Mouse (Mus musculus) heart, embryonic 11.5 days (tissue): ENCODE measurements around the gene Fam32a. TPM values are rescaled to one million over a fixed set of nuclear protein-coding genes. Genes with fewer than 3 reads are reported as not detected.

Source experiments
- ATAC-seq: fragments of 200-750 bp; cut with Nextera tagmentation; replicated peaks from 2 replicates; pipeline ENCODE4 v1.8.0; 2017; ENCODE audit warnings: moderate library complexity; ENCODE audit not compliant: insufficient number of reproducible peaks, low FRiP score, low TSS enrichment
- H3K27ac ChIP-seq: fragments of 300-500 bp; sonication (generic); 2 replicates; pipeline ENCODE4 v1.5.1; 2014; ENCODE audit warnings: mild to moderate bottlenecking, low read depth, low read length
- H3K27me3 ChIP-seq: fragments of 300-500 bp; sonication (generic); 2 replicates; pipeline ENCODE4 v1.6.1; 2014; ENCODE audit warnings: mild to moderate bottlenecking, low read length, mixed read lengths; ENCODE audit not compliant: control insufficient read depth, insufficient read depth
- H3K36me3 ChIP-seq: fragments of 300-500 bp; sonication (generic); 2 replicates; pipeline ENCODE4 v1.6.1; 2014; ENCODE audit warnings: mild to moderate bottlenecking, low read length, moderate library complexity, mixed read lengths; ENCODE audit not compliant: control insufficient read depth, insufficient read depth
- H3K4me1 ChIP-seq: fragments of 300-500 bp; sonication (generic); 2 replicates; pipeline ENCODE4 v1.6.1; 2014; ENCODE audit warnings: low read length; ENCODE audit not compliant: control insufficient read depth, insufficient read depth
- H3K4me2 ChIP-seq: fragments of 300-500 bp; sonication (generic); 2 replicates; pipeline ENCODE4 v1.6.1; 2014; ENCODE audit warnings: mild to moderate bottlenecking, moderate library complexity
- H3K4me3 ChIP-seq: fragments of 300-500 bp; sonication (generic); 2 replicates; pipeline ENCODE4 v1.5.1; 2014; ENCODE audit warnings: low read depth, low read length
- H3K9ac ChIP-seq: fragments of 300-500 bp; sonication (generic); 2 replicates; pipeline ENCODE4 v1.6.1; 2014; ENCODE audit warnings: mild to moderate bottlenecking, low read depth, low read length, moderate library complexity
- H3K9me3 ChIP-seq: fragments of 300-500 bp; sonication (generic); replicated peaks from 2 replicates; pipeline ENCODE4 v1.6.1; 2016; ENCODE audit warnings: low read length; ENCODE audit not compliant: control insufficient read depth
- WGBS: fragments of 180-500 bp; shearing (Covaris S2); extraction: QIAGEN DNeasy Blood & Tissue Kit; methylation state at CpG from one replicate; pipeline ENCODE4 v1.1.7; 2014; ENCODE audit not compliant: insufficient replicate concordance; 5-methylcytosine and 5-hydroxymethylcytosine counted together
- polyA plus RNA-seq: library from polyadenylated mRNA; unstranded; fragments of >200 nt; fragmentation: Nextera tagmentation; extraction: Ambion mirVana; gene quantifications from 2 replicates; pipeline ENCODE4 v1.2.1, GENCODE M21; 2014

Gene Fam32a
- polyA plus RNA-seq: 44.7 and 45.1 TPM in 2 replicates

- Histone ChIP-seq H3K4me2 (peak within 1 kb of the TSS; percentile 89), H3K4me1 (peaks cover 10% of the 10 kb centered on the region), H3K27me3 (0 out of 2 replicates have a peak, but pooled peaks cover 3% of the 10 kb centered on the region), H3K36me3 (peaks cover 15% of the 10 kb centered on the region), H3K27ac (peak within 1 kb of the TSS; percentile 78), H3K9ac (peak within 1 kb of the TSS; percentile 77), H3K4me3 (peak within 1 kb of the TSS; percentile 91), H3K9me3 (no peaks in the 10 kb centered on the region)
- WGBS: 13% methylated on average over 39 of the region's 39 CpGs
- peak; percentile 91 for ATAC-seq
These were observed at the start of gene Fam32a for GRCm38 (mm10) chr8:72219541-72220363. Gene Fam32a, plus strand, starts transcription at chr8:72219730.

GRCm38 (mm10) chr8:72177346-72177925 lies 42.1 kb upstream of the Fam32a start:
- H3K9ac ChIP-seq: no peak overlapping the region
- peaks cover 32% of the 10 kb centered on the region for H3K36me3 ChIP-seq
- peak; percentile 41; the same call in 1 of the 2 replicates for ATAC-seq
- no peaks in the 10 kb centered on the region for H3K9me3 ChIP-seq
- no peak overlapping the region for H3K27ac ChIP-seq
- no peak overlapping the region for H3K4me3 ChIP-seq
- no peak overlapping the region for H3K4me2 ChIP-seq
- WGBS: 64% methylated on average over 5 of the region's 5 CpGs
- no peaks in the 10 kb centered on the region for H3K27me3 ChIP-seq
- no peaks in the 10 kb centered on the region for H3K4me1 ChIP-seq

GRCm38 (mm10) chr8:72183554-72184202 lies 35.9 kb upstream of the Fam32a start:
- H3K27ac ChIP-seq: no peak overlapping the region
- H3K27me3 ChIP-seq: no peaks in the 10 kb centered on the region
- H3K36me3 ChIP-seq: peaks cover 2% of the 10 kb centered on the region; the same call in 1 of the 2 replicates
- no peaks in the 10 kb centered on the region for H3K4me1 ChIP-seq
- H3K9ac ChIP-seq: no peak overlapping the region
- no peak overlapping the region for H3K4me2 ChIP-seq
- no peak for ATAC-seq
- H3K9me3 ChIP-seq: no peaks in the 10 kb centered on the region
- WGBS: 83% methylated on average over 2 of the region's 2 CpGs
- H3K4me3 ChIP-seq: no peak overlapping the region

- H3K27me3 ChIP-seq: no peaks in the 10 kb centered on the region
- no peaks in the 10 kb centered on the region for H3K4me1 ChIP-seq
- no peak overlapping the region for H3K4me2 ChIP-seq
- no peak for ATAC-seq
- no peaks in the 10 kb centered on the region for H3K36me3 ChIP-seq
- H3K4me3 ChIP-seq: no peak overlapping the region
- no peak overlapping the region for H3K9ac ChIP-seq
- H3K9me3 ChIP-seq: no peaks in the 10 kb centered on the region
- H3K27ac ChIP-seq: no peak overlapping the region
- 87% methylated on average over 2 of the region's 2 CpGs for WGBS
These were observed 31.7 kb upstream of the Fam32a start for GRCm38 (mm10) chr8:72187793-72188331.

GRCm38 (mm10) chr8:72189417-72190214 lies 29.9 kb upstream of the Fam32a start, which contains the start of gene Hsh2d:
Gene Hsh2d, plus strand, starts transcription at chr8:72189638.
- Histone ChIP-seq H3K4me2 (no peak within 1 kb of the TSS), H3K9me3 (no peaks in the 10 kb centered on the region), H3K4me3 (no peak within 1 kb of the TSS), H3K27ac (no peak within 1 kb of the TSS), H3K36me3 (no peaks in the 10 kb centered on the region), H3K4me1 (no peaks in the 10 kb centered on the region), H3K27me3 (no peaks in the 10 kb centered on the region), H3K9ac (no peak within 1 kb of the TSS)
- WGBS: 68% methylated on average over 12 of the region's 12 CpGs
- ATAC-seq: no peak

GRCm38 (mm10) chr8:72190215-72190539 lies 29.4 kb upstream of the Fam32a start:
- no peak overlapping the region for H3K9ac ChIP-seq
- H3K4me2 ChIP-seq: no peak overlapping the region
- H3K9me3 ChIP-seq: no peaks in the 10 kb centered on the region
- 80% methylated on average over 2 of the region's 2 CpGs for WGBS
- no peak for ATAC-seq
- no peaks in the 10 kb centered on the region for H3K36me3 ChIP-seq
- no peaks in the 10 kb centered on the region for H3K4me1 ChIP-seq
- no peak overlapping the region for H3K4me3 ChIP-seq
- no peaks in the 10 kb centered on the region for H3K27me3 ChIP-seq
- no peak overlapping the region for H3K27ac ChIP-seq

GRCm38 (mm10) chr8:72192065-72192464 lies 27.5 kb upstream of the Fam32a start:
- no peak for ATAC-seq
- Histone ChIP-seq H3K27me3 (no peaks in the 10 kb centered on the region), H3K9ac (no peak overlapping the region), H3K4me2 (no peak overlapping the region), H3K36me3 (no peaks in the 10 kb centered on the region), H3K9me3 (no peaks in the 10 kb centered on the region), H3K4me1 (no peaks in the 10 kb centered on the region), H3K27ac (no peak overlapping the region), H3K4me3 (no peak overlapping the region)

GRCm38 (mm10) chr8:72197997-72198396 lies 21.5 kb upstream of the Fam32a start:
- Histone ChIP-seq H3K36me3 (no peaks in the 10 kb centered on the region), H3K9me3 (peaks cover 8% of the 10 kb centered on the region), H3K9ac (no peak overlapping the region), H3K4me2 (no peak overlapping the region), H3K27me3 (no peaks in the 10 kb centered on the region), H3K4me3 (no peak overlapping the region), H3K27ac (no peak overlapping the region), H3K4me1 (no peaks in the 10 kb centered on the region)
- WGBS: 48% methylated on average over 8 of the region's 8 CpGs
- ATAC-seq: no peak
